Mouse (Mus musculus): ENCODE data around the gene Epn3. TPM values are rescaled to one million over a fixed set of nuclear protein-coding genes. Genes with fewer than 3 reads are reported as not detected.

The Epn3 gene
- total and polyA plus RNA-seq, 2 experiments from 2014 or later = 11.4 to 32.5 TPM

GRCm38 (mm10) chr11:94469136-94470064 lies 30.4 kb downstream of the Epn3 start:
- no peak for TF ChIP-seq EP300 (IDR thresholded peaks at IDR 0.05; ENCODE audit: low read depth)
- TF ChIP-seq CTCF (IDR thresholded peaks at IDR 0.05; ENCODE audit: low read depth) = no peak
- no peak overlapping the region for H3K27ac ChIP-seq (ENCODE audit: low read depth)
- DNase-seq (ENCODE audit: low spot score) (no peak), ATAC-seq (ENCODE audit: insufficient read depth, low read depth) (no peak)
- no peak overlapping the region for H3K9ac ChIP-seq (replicated peaks; ENCODE audit: low read depth, low read length)
- H3K4me2 ChIP-seq (ENCODE audit: low read depth, low read length) = no peak overlapping the region
- 55% methylated on average over 9 of the region's 9 CpGs for WGBS
- H3K9me3 ChIP-seq (replicated peaks; ENCODE audit: control insufficient read depth, low read length) = no peaks in the 10 kb centered on the region
- H3K4me1 ChIP-seq (ENCODE audit: control insufficient read depth, insufficient read depth) = peaks cover 31% of the 10 kb centered on the region
- no peak overlapping the region for H3K4me3 ChIP-seq (ENCODE audit: low read depth, low read length)
- H3K36me3 ChIP-seq (replicated peaks; ENCODE audit: control insufficient read depth, insufficient read depth, low read length) = no peaks in the 10 kb centered on the region
- peaks cover 18% of the 10 kb centered on the region for H3K27me3 ChIP-seq (ENCODE audit: control insufficient read depth, insufficient read depth, low read length)

- Histone ChIP-seq H3K9me3 (replicated peaks; ENCODE audit: control insufficient read depth, low read length) (no peaks in the 10 kb centered on the region), H3K27ac (ENCODE audit: low read depth) (no peak overlapping the region), H3K4me2 (ENCODE audit: low read depth, low read length) (no peak overlapping the region), H3K36me3 (replicated peaks; ENCODE audit: control insufficient read depth, insufficient read depth, low read length) (no peaks in the 10 kb centered on the region), H3K4me3 (ENCODE audit: low read depth, low read length) (no peak overlapping the region), H3K9ac (replicated peaks; ENCODE audit: low read depth, low read length) (no peak overlapping the region), H3K27me3 (ENCODE audit: control insufficient read depth, insufficient read depth, low read length) (peaks cover 16% of the 10 kb centered on the region), H3K4me1 (ENCODE audit: control insufficient read depth, insufficient read depth) (peaks cover 29% of the 10 kb centered on the region)
- TF ChIP-seq CTCF (IDR thresholded peaks at IDR 0.05; ENCODE audit: low read depth) (no peak), EP300 (IDR thresholded peaks at IDR 0.05; ENCODE audit: low read depth) (no peak)
- no peak for DNase-seq (ENCODE audit: low spot score)
- WGBS = 42% methylated on average over 4 of the region's 4 CpGs
- no peak for ATAC-seq (ENCODE audit: insufficient read depth, low read depth)
Observed at GRCm38 (mm10) chr11:94468582-94469064, 31.2 kb downstream of the Epn3 start.

GRCm38 (mm10) chr11:94466333-94466855 lies 33.4 kb downstream of the Epn3 start:
- H3K36me3 ChIP-seq (replicated peaks; ENCODE audit: control insufficient read depth, insufficient read depth, low read length) = no peaks in the 10 kb centered on the region
- no peaks in the 10 kb centered on the region for H3K9me3 ChIP-seq (replicated peaks; ENCODE audit: control insufficient read depth, low read length)
- H3K27ac ChIP-seq (ENCODE audit: low read depth) = no peak overlapping the region
- TF ChIP-seq CTCF (IDR thresholded peaks at IDR 0.05; ENCODE audit: low read depth) (no peak), EP300 (IDR thresholded peaks at IDR 0.05; ENCODE audit: low read depth) (no peak)
- H3K4me1 ChIP-seq (ENCODE audit: control insufficient read depth, insufficient read depth) = peaks cover 27% of the 10 kb centered on the region
- no peak overlapping the region for H3K4me2 ChIP-seq (ENCODE audit: low read depth, low read length)
- H3K27me3 ChIP-seq (ENCODE audit: control insufficient read depth, insufficient read depth, low read length) = peaks cover 1% of the 10 kb centered on the region; the same call in 1 of the 2 replicates
- WGBS = 89% methylated on average over 17 of the region's 17 CpGs
- H3K9ac ChIP-seq (replicated peaks; ENCODE audit: low read depth, low read length) = no peak overlapping the region
- ATAC-seq (ENCODE audit: insufficient read depth, low read depth) (no peak), DNase-seq (ENCODE audit: low spot score) (no peak)
- no peak overlapping the region for H3K4me3 ChIP-seq (ENCODE audit: low read depth, low read length)

GRCm38 (mm10) chr11:94464170-94464569 lies 35.6 kb downstream of the Epn3 start:
- ATAC-seq (ENCODE audit: insufficient read depth, low read depth) (no peak), DNase-seq (ENCODE audit: low spot score) (no peak)
- Histone ChIP-seq H3K27ac (ENCODE audit: low read depth) (no peak overlapping the region), H3K36me3 (replicated peaks; ENCODE audit: control insufficient read depth, insufficient read depth, low read length) (no peaks in the 10 kb centered on the region), H3K4me2 (ENCODE audit: low read depth, low read length) (no peak overlapping the region), H3K4me3 (ENCODE audit: low read depth, low read length) (no peak overlapping the region), H3K9ac (replicated peaks; ENCODE audit: low read depth, low read length) (no peak overlapping the region), H3K27me3 (ENCODE audit: control insufficient read depth, insufficient read depth, low read length) (no peaks in the 10 kb centered on the region), H3K9me3 (replicated peaks; ENCODE audit: control insufficient read depth, low read length) (no peaks in the 10 kb centered on the region), H3K4me1 (ENCODE audit: control insufficient read depth, insufficient read depth) (peaks cover 21% of the 10 kb centered on the region)
- TF ChIP-seq CTCF (IDR thresholded peaks at IDR 0.05; ENCODE audit: low read depth) (no peak), EP300 (IDR thresholded peaks at IDR 0.05; ENCODE audit: low read depth) (no peak)
- WGBS = 71% methylated on average over 2 of the region's 2 CpGs

- Histone ChIP-seq H3K9ac (replicated peaks; ENCODE audit: low read depth, low read length) (no peak overlapping the region), H3K27me3 (ENCODE audit: control insufficient read depth, insufficient read depth, low read length) (no peaks in the 10 kb centered on the region), H3K9me3 (replicated peaks; ENCODE audit: control insufficient read depth, low read length) (no peaks in the 10 kb centered on the region), H3K4me3 (ENCODE audit: low read depth, low read length) (no peak overlapping the region), H3K36me3 (replicated peaks; ENCODE audit: control insufficient read depth, insufficient read depth, low read length) (no peaks in the 10 kb centered on the region), H3K4me1 (ENCODE audit: control insufficient read depth, insufficient read depth) (peaks cover 6% of the 10 kb centered on the region; the same call in 1 of the 2 replicates), H3K27ac (ENCODE audit: low read depth) (no peak overlapping the region), H3K4me2 (ENCODE audit: low read depth, low read length) (no peak overlapping the region)
- no peak for TF ChIP-seq CTCF (IDR thresholded peaks at IDR 0.05; ENCODE audit: low read depth)
- no peak for TF ChIP-seq EP300 (IDR thresholded peaks at IDR 0.05; ENCODE audit: low read depth)
- ATAC-seq (ENCODE audit: insufficient read depth, low read depth) (no peak), DNase-seq (ENCODE audit: low spot score) (no peak)
- 94% methylated on average over 11 of the region's 11 CpGs for WGBS
Observed at GRCm38 (mm10) chr11:94461856-94462255, 37.9 kb downstream of the Epn3 start.
